Mouse (Mus musculus): ENCODE measurements around the gene Fcf1. TPM values are rescaled to one million over a fixed set of nuclear protein-coding genes. Genes with fewer than 3 reads are reported as not detected.

Gene Fcf1
- total and polyA plus RNA-seq, 2 experiments from 2014 or later, result 38.6 to 92.9 TPM

DNA sequence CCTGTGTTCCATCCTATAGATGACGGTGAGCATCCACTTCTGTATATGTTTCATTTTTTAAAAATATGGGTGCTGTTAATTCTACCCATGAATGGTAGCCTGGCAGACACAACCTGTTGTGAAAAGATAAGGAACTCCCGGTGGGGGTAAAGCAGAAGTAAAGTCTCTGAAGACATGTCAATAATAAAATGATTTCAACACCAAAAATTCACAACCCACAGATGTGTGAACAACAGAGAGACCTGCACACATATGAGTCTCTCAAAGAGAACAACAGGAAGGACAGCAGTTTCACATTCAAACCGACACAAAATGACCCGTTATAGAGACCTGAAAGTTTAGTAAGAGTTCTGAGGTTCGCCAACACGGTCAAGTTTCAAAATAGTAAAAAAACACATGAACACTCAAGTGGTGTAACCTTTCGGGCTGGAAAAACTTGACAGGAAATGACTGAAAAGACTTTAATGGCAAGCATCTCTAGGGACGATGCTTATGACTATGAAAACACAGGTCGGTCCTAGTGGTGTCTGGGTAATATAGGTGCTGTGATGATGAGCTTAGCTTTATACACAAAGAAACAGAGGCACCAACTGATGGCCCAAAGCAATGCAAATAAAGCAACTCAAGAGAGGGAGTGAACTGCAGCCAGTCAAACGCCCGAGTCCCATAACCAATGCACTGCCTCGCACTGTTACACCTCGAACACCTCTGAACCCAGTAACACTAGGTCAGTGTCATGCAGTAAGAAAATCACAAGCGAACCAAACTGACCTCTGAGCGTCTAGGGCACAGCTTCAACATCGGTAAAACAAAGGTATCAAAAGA, 1.7 kb upstream of the Fcf1 start:
- Histone ChIP-seq H3K9ac (no peak overlapping the region), H3K4me3 (ENCODE audit: low read depth, low read length) (peak overlapping the region; percentile 73)

DNA sequence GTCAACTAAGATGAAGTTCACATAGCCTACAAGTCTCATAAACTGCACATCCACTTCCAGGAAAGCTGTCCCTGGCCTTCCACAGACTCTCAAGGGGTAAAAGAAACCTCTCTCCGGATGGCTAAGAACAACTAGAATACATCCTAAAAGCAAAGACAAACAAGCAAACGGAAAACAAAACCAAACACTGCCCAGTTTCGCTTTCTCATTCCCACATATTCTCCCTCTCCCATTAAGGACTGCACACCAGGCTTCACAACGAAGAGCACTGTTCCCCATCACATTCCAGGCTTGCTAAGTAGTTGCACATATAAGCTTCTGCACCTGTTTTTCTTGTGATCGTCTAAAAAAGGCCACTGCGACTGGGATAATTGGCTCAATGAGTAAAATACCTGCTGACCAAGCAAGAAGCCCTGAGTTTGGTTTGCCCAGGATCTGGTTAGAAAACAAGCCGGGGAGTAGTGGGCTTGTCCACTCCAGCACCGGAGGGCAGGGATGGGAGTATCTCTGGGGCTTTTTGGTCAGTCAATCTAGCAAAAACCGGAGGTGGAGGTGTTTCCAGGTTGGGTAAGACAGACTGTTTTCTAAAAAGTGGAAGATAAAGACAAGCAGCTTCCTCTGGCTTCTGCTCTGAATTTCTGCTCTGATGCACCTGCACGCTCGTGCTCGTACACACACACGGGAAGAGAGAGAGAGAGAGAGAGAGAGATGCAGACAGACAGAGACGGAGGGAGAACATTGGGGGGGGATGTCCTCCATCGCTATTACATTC, 855 bp upstream of the Fcf1 start:
- 0 out of 2 replicates have a peak, but pooled peaks cover 7% of the 10 kb centered on the region for H3K4me1 ChIP-seq (ENCODE audit: insufficient read depth)
- TF ChIP-seq CTCF (IDR thresholded peaks at IDR 0.05; ENCODE audit: low read depth), result no peak
- peak overlapping the region; percentile 77; the same call in 1 of the 2 replicates for H3K27ac ChIP-seq (ENCODE audit: low read depth, low read length)
- DNase-seq (no peak), ATAC-seq (peak; percentile 34)
- 29% methylated on average over 15 of the region's 15 CpGs for WGBS
- H3K27me3 ChIP-seq (ENCODE audit: insufficient read depth, low read length), result no peaks in the 10 kb centered on the region
- H3K4me2 ChIP-seq (ENCODE audit: low read depth), result peak overlapping the region; percentile 89
- peak overlapping the region; percentile 85 for H3K9ac ChIP-seq
- H3K4me3 ChIP-seq (ENCODE audit: low read depth, low read length), result peak overlapping the region; percentile 73
- H3K9me3 ChIP-seq (ENCODE audit: low read length), result no peaks in the 10 kb centered on the region
- H3K36me3 ChIP-seq (ENCODE audit: insufficient read depth), result peaks cover 19% of the 10 kb centered on the region

More for the DNA sequence above, 1.7 kb upstream of the Fcf1 start:
- Histone ChIP-seq H3K9me3 (ENCODE audit: low read length) (no peaks in the 10 kb centered on the region), H3K4me1 (ENCODE audit: insufficient read depth) (0 out of 2 replicates have a peak, but pooled peaks cover 7% of the 10 kb centered on the region), H3K4me2 (ENCODE audit: low read depth) (peak overlapping the region; percentile 89), H3K27me3 (ENCODE audit: insufficient read depth, low read length) (no peaks in the 10 kb centered on the region), H3K27ac (ENCODE audit: low read depth, low read length) (no peak overlapping the region), H3K36me3 (ENCODE audit: insufficient read depth) (peaks cover 14% of the 10 kb centered on the region)
- 84% methylated on average over 16 of the region's 16 CpGs for WGBS
- no peak for TF ChIP-seq CTCF (IDR thresholded peaks at IDR 0.05; ENCODE audit: low read depth)
- ATAC-seq (no peak), DNase-seq (no peak)

DNA sequence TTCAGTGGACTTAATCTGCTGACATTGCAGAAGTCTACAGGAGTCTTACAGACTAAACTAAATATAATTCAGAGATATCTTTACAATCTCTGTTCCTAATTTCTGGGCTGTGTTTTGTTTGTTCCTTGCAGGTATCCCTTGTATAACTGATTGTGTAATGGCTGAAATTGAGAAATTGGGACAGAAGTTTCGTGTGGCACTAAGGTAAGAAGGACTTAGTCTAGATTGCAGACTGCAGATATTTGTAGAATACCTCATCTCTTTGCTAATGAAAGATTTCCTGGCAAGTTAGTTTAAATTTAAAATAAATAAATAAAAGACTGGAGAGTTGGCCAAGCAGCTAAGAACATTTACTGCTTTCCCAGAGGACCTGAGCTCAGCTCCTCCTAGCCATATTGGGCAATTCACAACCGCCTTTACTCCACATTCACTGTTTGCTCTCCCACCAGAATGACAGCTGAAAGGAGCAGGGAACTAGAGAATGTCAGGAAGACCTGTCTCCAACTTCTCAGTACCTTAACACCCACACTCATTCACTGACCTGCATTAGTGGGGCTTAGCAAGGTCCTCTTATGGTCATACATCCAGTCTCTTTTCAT, 8.7 kb downstream of the Fcf1 start:
- ATAC-seq, result no peak
- Histone ChIP-seq H3K27ac (ENCODE audit: low read depth, low read length) (no peak overlapping the region), H3K4me2 (ENCODE audit: low read depth) (no peak overlapping the region), H3K4me3 (ENCODE audit: low read depth, low read length) (no peak overlapping the region), H3K27me3 (ENCODE audit: insufficient read depth, low read length) (no peaks in the 10 kb centered on the region), H3K36me3 (ENCODE audit: insufficient read depth) (peaks cover 77% of the 10 kb centered on the region), H3K4me1 (ENCODE audit: insufficient read depth) (no peaks in the 10 kb centered on the region), H3K9me3 (ENCODE audit: low read length) (no peaks in the 10 kb centered on the region), H3K9ac (no peak overlapping the region)
- no peak for DNase-seq
- TF ChIP-seq CTCF (IDR thresholded peaks at IDR 0.05; ENCODE audit: low read depth), result no peak
- 87% methylated on average over 2 of the region's 2 CpGs for WGBS

DNA sequence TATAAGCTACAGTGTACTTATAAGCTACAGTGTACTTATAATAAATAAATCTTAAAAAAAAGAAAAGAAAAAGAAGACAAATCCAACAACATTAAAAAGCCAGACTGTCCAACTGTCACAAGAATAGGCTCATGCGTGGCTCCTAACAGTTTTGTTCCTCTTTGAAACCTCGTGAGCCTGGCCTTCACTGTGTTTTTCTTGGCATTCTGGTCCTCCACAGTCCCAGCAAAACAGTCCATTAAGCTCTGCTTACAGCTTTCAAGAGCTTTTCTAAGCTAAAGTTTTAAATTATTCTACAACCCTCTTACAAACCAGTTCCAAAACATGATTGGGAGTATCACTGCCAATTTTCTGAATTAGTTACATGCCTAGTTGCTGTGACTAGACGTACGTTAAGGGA, 18.8 kb downstream of the Fcf1 start:
- Histone ChIP-seq H3K27me3 (ENCODE audit: insufficient read depth, low read length) (no peaks in the 10 kb centered on the region), H3K36me3 (ENCODE audit: insufficient read depth) (peaks cover 5% of the 10 kb centered on the region; the same call in 1 of the 2 replicates), H3K4me1 (ENCODE audit: insufficient read depth) (no peaks in the 10 kb centered on the region), H3K27ac (ENCODE audit: low read depth, low read length) (no peak overlapping the region), H3K9ac (no peak overlapping the region), H3K4me2 (ENCODE audit: low read depth) (no peak overlapping the region), H3K9me3 (ENCODE audit: low read length) (no peaks in the 10 kb centered on the region), H3K4me3 (ENCODE audit: low read depth, low read length) (no peak overlapping the region)
- DNase-seq (no peak), ATAC-seq (no peak)
- WGBS, result 55% methylated on average over 4 of the region's 4 CpGs
- TF ChIP-seq CTCF (IDR thresholded peaks at IDR 0.05; ENCODE audit: low read depth), result no peak

DNA sequence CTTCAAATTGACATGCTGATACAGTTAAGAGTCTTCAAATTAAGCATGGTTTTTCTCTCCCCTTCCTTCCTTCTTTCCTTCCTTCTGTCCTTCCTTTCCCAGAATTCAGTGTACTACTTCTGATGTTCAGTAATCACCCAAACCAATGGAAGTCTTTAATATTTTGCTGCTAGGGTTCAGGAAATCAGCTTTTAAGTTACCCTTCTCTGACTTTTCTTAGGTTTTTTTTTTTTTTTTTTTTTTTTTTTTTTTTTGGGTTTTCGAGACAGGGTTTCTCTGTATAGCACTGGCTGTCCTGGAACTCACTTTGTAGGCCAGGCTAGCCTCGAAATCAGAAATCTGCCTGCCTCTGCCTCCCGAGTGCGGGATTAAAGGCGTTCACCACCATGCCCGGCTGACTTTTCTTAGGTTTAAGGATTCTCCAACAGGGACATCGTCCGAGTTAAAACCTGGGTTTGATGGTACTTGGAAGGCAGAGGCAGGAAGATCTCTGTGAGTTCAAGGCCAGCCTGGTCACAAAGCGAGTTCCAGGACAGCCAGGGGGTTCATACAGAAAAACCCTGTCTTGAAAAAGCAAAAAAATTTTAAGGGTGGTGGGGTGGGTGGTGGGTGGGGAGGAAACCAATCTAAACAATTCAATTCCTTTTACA, 24.5 kb downstream of the Fcf1 start:
- DNase-seq (no peak), ATAC-seq (no peak)
- Histone ChIP-seq H3K9me3 (ENCODE audit: low read length) (no peaks in the 10 kb centered on the region), H3K27ac (ENCODE audit: low read depth, low read length) (no peak overlapping the region), H3K4me2 (ENCODE audit: low read depth) (peak overlapping the region; percentile 82), H3K27me3 (ENCODE audit: insufficient read depth, low read length) (no peaks in the 10 kb centered on the region), H3K4me3 (ENCODE audit: low read depth, low read length) (peak overlapping the region; percentile 96), H3K9ac (no peak overlapping the region), H3K36me3 (ENCODE audit: insufficient read depth) (no peaks in the 10 kb centered on the region), H3K4me1 (ENCODE audit: insufficient read depth) (peaks cover 19% of the 10 kb centered on the region)
- WGBS, result 95% methylated on average over 8 of the region's 9 CpGs
- no peak for TF ChIP-seq CTCF (IDR thresholded peaks at IDR 0.05; ENCODE audit: low read depth)

DNA sequence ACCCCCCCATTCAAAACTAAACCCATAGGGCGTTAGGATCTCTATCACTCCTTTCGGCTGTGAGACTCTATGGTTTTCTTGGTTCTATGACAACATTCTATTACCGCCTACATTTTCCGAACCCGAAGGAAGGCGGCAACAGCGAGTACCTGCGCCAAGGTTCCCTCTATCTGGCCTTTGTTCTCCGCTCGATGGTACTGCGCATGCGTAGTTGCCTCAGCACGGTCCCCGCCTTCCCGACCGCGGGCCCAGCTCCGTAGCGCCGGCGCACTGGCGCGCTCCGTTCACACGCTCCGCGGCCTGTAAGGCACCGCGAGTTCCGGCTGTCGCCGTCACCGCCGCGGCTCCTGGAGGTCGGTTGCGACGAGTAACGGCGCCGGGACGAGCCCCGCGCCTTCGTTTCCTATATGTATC, 25.4 kb downstream of the Fcf1 start, which contains the start of gene Ylpm1:
Ylpm1 (plus strand) TSS at position 239 of the 414 bp plus-strand sequence.
- Histone ChIP-seq H3K9me3 (ENCODE audit: low read length) (no peaks in the 10 kb centered on the region), H3K36me3 (ENCODE audit: insufficient read depth) (no peaks in the 10 kb centered on the region), H3K4me2 (ENCODE audit: low read depth) (peak within 1 kb of the TSS; percentile 82), H3K9ac (peak within 1 kb of the TSS; percentile 99), H3K4me1 (ENCODE audit: insufficient read depth) (peaks cover 19% of the 10 kb centered on the region), H3K4me3 (ENCODE audit: low read depth, low read length) (peak within 1 kb of the TSS; percentile 96), H3K27me3 (ENCODE audit: insufficient read depth, low read length) (no peaks in the 10 kb centered on the region), H3K27ac (ENCODE audit: low read depth, low read length) (peak within 1 kb of the TSS; percentile 97)
- DNase-seq, result peak; percentile 99
- under 1% methylated on average over 45 of the region's 45 CpGs for WGBS
- TF ChIP-seq CTCF (IDR thresholded peaks at IDR 0.05; ENCODE audit: low read depth), result peak; percentile 72
- peak; percentile 98 for ATAC-seq

Data from forebrain, postnatal 0 days (tissue).